Mouse (Mus musculus): ENCODE data around the gene Wdr24.
"Not testable (repeated sequence)": the region's sequence is repeated elsewhere in the genome, so short reads cannot be mapped to it uniquely, and the experiment has no call there.

The Wdr24 gene

DNA sequence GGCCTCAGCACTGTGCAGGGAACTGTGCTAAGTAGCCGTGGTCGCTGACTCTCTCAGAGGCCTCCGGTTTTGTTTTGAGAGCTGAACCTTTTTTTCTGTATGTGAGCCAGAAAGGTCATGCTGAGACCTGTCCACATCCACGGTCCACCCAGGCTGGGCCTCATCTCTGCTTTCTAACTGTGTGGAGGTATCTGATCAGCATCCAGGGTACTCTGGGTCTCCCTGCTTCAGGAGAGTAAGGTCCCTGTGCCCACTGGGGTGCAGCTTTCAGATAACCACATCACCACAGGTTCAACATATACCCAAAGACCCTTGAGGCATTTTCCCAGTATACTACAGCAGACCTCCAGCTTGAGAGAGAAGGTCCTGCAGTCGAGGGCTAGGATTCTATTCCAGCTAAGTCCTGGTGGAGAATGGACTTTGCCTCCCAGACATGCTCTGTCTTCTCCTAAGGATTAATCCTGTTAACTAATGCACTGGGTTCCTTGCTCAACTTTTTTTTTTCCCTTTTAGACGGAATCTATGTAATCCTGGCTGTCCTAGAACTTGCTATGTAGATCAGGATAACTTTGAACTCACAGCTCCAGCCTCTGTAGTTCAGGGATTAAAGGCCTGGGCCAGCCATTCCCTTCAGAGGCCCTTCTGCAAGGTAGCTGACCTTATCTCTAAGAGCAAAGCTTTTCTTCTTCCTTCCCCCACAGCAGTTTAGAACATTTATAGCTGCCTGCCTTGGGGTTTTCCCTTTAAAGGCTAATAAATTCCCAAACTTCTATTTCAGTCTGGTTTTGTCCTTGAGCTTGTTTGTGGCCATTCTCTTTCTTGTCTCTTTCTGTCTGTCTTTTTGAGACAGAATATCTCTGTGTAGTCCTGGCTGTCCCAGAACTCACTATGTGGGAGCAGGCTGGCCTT lies 38.5 kb downstream of the Wdr24 start:
- DNase-seq: no peak

DNA sequence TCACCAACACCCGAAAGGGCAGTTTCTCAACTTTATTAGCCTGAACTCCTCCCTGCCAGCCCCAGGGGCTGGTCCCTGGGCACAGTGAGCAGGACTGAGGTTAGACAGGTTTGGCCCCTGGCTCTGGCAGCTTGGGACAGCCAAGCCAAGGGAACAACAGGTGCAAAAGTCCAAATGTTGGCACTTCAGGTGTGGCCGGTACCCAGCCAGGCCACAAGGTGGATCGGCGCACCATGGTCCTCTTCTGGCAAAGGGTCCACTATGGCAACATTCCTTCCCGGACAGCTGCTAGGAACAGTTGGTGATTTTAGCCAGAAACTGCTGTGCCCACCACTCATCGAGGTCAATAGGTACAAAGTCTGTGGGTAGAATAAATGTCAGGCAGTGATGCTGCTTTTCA lies 40.3 kb downstream of the Wdr24 start:
- no peak for DNase-seq

DNA sequence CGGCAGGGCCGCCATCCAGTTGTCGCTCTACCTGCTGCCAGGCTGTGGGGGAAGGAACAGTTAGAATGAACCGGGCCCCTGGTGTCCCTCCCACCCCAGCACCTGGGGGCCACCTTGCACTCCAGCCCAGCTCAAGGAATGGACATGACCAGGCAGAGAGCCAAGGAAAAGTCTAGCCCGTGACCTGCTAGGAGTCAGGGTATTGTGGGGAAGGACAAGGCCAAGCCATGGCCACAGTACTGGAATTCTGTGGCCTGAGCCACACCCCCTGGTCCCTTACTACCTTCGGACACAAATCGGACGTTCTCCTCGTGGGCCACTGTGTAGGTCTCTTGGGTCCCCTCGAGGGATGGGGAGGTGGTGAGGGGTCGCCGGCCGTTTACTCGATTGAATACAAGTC lies 40.9 kb downstream of the Wdr24 start:
- DNase-seq: no peak

DNA sequence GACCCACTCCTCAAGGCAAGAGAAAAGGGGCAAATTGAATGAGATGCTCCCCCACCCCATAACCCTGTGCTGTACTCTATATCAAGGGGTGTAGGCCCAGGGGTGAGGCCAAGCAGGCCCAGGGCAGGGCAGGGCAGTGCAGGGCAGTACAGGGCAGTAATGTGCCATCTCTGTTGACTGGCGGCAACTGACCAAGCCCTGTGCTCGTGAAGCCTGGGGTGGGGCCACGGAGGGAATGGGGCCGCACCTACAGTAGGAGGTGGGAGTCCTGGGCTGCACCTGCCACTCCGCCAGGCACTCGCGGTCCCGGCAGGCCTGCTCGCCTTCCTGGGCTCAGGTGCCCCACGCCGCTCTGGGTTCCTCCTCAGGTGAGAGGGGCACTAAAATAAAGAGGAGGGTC lies 41.9 kb downstream of the Wdr24 start:
- no peak for DNase-seq

DNA sequence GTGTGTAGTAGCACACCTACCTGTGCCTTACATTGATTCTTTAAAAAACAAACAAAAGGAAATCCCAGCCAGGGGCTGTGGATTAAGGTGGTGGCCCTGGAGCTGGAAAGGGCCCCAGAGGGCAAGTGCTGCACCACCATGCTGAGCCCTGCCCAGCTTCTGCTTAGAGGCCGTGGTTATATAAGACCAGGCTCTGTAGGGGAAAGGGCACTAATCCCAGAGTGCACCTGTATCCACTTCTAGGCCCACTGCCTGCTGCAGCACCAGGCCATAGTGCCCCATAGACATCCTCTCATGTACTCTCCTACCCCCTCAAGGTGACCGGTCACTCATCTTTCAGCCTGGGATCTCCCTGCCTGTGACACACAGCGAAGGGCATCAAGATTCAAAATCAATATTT lies 42.7 kb downstream of the Wdr24 start:
- no peak for DNase-seq

DNA sequence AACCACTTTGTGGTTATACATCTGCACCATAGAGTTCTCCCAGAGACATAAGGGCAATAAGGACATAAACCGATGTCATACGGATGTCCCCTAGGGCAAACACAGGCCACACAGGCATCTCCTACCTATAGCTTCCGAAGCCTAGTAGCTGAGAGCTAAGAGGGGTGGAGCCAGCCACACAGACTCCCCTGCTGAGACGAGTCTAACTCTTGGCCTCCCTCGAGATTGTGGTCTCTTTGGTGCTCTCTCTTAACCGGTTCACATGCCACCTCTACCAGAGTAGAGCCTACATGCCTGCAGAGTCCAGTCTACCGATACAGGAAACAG lies 44.0 kb downstream of the Wdr24 start:
- DNase-seq: no peak

DNA sequence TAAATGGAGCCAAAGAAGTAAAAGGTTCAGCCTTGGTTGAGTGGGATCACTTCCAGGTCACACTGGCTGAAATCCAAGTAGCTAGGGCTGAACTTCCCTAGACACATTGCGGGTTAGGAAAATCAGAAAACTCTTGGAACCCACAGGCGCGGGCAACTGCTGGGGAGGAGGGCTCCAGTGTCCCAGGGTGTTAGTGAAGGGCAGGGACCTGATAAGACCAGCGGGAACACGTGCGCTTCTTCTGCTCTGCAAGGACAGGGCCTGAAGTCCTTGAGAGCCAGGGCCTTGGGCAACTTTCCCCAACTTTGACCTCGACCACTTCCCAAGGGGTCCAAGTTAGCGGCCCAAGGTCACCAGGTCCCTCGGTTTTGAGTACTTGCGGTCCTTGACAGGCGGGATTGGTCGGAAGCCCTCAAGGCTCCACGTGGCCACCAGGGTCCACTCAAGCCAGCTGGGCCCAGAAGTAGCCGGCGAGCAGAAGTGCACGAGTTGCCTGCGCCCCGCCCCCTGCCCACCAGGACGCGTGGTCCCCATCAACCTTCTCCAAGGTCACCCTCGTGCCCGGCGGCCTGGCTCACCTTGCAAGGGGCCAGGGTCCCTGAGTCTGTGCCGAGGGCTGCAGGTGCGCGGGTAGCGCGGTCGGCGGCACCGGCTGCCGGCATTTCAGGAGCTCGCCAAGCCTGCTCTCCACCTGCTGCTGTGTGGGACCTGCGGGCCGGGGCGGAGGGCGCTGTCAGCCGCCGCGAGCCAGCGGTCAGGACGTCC lies 44.6 kb downstream of the Wdr24 start:
- DNase-seq: peak; percentile 43 to 64

DNA sequence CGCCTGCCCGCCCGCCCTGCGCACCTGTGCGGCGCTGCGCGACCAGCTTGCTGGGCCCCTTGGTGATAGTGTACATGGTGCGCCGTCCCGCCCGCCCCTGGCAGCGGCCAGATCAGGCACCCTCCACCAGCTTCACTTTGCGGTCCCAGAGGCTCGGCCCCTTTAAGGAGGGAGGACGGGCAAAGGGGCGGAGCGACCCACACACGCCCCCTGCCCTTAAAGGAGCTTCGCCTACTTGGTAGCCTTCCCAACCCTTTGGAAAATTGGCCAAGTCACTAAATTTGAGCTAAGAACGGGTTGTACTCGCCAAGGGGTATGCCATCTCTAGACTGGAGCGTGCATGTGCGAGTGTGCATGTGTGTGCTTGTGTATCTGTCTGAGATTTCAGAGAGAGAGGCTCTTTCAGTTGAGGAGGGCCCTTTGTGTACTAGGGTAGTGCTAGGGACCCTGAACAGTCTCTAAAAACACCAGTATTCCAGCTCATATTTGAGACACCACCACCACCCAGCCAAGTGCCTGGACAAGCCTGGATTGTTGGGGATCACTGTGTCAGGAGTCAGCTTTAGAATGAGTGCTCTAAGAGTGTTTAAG lies 45.3 kb downstream of the Wdr24 start, which contains the start of gene Mcrip2:
TSS of gene Mcrip2 (minus strand) at position 164 of the 591 bp plus-strand sequence.
- DNase-seq: peak; percentile 85 to 88

DNA sequence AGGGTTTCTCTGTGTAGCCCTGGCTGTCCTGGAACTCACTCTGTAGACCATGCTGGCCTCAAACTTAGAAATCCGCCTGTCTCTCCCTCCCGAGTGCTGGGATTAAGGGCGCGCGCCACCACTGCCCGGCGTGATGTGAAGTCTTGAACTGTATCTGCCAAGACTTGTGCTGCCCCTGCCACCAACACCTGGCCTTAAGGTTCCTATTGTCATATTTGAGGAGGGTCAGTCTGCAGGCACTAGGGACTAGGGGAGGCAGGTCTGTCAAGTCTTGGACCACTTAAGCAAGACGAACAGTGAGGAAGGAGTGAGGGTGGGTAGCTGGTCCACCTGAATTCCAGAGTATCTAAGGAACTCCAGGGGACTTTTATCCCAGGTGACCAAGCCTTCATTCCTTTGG lies 46.1 kb downstream of the Wdr24 start:
- no peak for DNase-seq

DNA sequence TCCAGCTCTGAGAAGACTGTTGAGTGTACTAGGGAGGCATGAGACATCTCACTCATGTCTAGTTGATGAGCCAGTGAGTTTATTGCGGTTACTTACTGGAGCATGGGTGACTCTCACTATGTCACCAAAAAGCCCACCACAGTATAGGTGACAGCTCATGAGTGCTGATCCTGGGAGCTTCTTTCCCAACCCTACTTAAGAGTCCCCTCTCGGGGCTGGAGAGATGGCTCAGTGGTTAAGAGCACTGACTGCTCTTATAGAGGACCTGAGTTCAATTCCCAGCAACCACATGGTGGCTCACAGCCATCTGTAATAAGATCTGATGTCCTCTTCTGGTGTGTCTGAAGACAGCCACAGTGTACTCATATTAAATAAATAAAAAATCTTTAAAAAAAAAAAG lies 46.5 kb downstream of the Wdr24 start:
- no peak for DNase-seq

DNA sequence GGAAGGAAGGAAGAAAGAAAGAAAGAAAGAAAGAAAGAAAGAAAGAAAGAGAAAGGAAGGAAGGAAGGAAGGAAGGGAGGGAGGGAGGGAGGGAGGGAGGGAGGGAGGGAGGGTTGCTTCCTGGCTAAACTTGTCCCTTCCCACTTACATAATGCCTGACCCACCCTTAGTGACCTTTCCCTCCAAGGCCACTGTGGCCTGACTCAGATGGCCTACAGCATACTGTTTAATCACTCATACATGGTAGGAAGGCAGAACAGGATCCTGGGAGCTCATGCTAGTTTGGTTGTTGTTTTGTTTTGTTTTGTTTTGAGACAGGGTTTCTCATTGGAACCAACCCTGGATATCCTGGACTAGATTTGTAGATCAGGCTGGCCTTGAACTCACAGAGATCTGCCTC lies 48.1 kb downstream of the Wdr24 start:
- not testable (repeated sequence) for DNase-seq

DNA sequence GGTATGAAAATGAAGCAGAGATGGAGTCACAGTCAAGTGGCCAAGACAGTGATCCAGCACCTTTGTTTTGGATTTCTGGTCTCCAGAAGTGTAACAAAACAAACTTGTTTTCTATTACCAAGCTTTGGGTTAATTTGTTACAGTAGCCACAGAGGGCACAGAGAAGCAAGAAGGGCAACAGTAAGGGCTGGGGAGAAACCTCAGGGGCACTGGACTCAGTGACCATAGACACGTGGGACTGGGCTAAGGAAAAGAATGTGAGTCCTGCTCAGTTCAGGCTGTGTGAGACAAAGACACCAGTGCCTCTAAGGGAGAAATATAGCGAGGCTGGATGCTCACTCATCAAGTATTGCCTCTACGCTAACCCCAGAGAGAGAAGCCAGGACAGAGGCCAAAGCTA lies 49.2 kb downstream of the Wdr24 start:
- DNase-seq: no peak

DNA sequence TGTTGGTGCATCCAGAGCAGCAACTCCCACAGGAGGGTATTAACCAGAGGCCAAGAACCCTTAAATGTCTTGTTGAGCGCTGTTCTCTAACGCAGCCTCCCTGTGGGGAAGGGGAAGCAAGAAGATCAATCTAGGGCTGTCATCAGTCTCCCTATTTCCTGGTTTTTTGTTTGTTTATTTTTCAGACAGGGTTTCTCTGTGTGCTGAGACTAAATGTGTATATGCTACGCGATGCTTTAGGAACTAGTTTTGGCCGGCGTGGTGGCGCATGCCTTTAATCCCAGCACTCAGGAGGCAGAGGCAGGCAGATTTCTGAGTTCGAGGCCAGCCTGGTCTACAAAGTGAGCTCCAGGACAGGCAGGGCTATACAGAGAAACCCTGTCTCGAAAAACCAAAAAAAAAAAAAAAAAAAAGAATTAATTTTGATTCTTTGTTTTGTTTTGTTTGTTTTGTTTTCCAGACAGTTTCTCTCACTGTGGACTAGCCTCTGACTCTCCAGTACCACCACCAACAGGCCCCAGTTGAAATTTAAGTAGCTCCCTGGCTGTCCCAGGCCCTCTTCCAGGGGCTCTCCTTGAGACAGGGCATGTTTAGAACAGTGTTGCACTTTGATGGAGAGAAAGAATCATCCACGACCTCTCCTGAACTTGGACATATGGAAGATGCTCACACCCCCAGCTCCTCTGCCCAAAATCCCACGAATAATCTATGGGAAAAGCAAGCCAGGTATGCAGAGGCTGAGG lies 50.1 kb downstream of the Wdr24 start:
- DNase-seq: no peak

DNA sequence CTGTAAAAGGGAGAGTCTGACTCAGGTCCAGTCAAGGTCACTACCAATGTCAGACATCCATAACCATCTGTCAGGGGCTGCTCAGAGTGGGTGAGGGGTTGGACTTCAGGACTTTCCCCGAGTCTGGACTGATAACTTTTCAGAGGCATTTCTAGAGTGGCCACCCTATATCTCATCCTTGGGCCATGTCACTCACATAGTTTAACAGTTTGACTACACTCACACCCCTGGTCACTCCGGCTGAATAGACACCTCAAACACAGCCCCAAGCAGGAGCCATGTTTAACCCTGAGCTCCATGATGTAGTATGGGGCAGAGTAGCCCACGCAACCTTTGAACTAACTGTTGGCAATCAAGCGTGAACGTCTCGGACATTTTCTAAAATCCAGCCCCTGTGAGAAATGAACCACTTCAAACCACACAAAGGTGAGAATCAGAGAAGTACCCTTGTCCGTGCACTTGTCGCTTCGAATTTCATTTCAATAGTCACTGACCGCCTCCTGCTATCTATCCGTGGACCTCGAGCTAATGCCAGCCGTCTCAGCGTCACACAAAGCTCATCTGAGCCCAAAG lies 50.8 kb downstream of the Wdr24 start:
- DNase-seq: no peak

DNA sequence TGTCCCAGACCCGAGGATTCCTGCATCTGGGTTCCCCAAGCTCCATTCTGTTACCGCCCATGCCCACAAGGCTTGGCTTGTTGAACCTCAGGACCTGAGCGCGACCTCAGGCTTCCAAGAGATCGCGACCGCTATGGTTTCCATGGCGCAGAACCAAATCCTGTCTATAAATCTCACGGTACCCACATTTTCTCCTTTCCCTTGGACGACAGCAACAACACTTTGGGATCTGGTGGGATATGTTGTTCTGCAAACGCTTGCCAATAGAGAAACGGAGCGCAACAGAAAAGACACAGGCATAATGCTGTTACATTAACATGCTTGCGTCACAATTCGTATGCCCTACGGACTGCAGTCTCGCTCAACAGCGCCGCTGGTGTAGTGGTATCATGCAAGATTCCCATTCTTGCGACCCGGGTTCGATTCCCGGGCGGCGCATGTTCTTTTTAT lies 51.3 kb downstream of the Wdr24 start, which contains the start of gene Mettl26:
TSS of gene Mettl26 (plus strand) at position 354 of the 450 bp plus-strand sequence.
- DNase-seq: peak; percentile 90 to 93

DNA sequence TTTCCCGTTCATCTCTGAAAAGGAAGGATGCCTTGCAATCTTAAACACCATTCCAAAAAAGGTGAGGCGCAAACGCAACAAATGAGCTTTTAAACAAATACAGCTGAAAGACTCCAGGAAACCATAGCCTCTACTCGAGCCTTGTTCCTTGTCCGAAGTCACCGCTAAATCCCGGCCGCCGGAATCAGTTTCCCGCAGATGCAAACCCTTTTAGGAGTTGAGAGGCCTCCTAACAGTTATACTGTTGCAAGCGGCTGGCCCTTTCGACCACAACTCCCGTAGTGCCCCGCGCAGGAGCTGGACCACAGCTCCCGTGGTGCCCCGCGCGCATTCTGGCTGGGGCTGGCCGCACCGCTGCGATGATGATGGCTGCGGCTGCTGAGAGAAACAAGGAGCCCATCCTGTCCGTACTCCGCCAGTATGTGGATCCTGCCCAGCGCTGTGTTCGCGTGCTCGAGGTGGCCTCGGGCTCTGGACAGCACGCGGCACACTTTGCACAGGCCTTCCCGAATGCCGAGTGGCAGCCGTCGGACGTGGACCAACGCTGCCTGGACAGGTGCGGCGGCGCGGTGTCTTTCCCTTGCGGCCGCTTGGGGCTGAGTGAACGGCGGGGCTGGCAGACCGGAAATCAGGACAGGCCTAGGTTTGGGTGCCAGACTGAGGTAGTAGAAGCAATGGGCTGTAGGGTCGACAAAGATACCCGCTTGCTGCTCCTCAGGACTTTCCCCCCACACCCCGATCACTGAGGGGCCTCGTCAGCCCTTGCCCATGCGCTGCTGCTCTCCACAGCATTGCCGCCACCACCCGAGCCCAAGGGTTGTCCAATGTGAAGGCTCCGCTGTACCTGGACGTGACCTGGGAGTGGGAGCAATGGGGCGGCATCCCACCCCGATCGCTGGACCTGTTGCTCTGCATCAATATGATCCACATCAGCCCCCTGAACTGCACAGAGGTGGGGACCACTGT lies 52.0 kb downstream of the Wdr24 start:
- peak; percentile 91 to 92 for DNase-seq

DNA sequence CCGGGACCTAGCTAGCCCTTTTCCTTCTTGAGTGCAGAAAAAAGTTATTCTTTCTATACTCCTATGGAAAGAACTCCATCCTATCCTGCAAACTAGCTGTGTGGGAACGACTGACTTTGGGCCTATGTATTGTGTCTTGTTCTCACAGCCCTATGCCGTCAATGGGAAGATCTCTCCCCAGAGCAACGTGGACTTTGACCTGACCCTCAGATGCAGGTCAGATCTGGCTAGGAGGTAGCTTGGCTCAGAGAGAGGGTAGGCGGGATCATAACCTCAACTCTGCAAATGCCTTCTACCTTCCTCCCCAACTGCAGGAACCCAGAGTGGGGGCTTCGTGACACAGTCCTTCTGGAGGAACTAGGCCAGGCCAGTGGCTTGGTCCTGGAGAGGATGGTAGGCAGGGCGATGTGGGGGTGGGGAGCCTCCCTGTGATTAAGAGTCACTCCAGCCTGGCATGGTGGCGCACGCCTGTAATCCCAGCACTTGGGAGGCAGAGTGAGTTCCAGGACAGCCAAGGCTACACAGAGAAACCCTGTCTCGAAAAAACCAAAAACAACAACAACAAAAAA lies 53.0 kb downstream of the Wdr24 start:
- no peak for DNase-seq

DNA sequence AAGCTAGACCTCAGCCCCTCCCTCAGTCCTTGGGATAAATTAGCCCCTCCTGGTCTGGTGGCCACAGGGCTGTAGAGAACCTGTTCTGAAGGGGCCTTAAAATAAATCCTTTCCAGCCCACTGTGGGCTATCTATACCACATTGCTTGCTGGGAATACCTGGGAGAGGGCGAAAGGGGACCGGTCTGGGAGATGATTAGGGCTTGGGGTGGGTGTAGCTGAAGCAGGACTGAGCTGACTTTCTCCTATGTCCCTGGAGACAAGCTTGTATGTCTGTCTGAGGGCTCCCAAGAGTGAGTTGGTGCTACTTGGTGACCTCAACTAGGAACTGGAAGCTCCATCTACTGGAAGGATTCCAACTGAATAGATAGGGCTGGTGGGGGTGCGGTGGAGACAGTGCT lies 53.6 kb downstream of the Wdr24 start:
- DNase-seq: no peak

DNA sequence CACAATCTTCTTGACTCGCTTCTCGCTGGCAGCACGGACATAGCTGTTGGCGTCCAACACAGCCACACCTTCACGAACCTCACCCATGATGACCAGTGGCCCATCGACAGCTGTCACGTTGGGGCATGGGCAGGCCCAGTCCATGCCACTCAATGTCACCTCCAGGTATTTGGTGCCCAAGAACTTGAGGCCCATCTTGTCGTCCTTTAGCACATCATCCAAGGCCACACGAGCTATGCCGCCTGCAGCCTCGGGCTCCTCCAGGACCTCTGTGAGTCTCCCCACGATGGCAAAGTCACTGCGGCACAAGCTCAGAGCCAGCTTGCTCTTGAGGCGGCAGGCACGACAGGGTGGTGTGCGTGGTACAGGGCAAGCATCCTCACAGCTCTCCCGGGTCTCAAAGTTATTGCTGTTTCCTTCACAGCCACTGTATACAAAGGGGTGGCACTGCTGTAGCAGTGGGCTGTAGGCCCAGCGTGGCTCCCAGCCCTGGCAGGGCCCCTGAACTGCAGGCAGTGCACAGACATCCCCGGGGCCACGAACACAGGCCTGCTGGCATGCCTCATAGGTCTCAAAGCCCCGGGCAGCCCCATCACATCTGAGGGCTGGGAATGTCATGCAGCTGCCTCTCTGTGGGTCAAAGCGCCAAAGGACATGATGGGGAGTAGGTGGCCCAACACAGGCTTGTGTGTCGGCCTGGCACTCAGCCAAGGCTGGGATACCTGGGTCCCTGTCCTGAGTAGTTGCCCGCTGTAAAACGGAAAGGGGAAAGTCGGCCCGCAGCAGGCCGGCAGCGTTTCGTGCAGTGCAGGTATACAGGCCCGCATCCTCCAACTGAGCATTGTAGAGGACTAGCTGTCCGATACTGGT lies 54.5 kb downstream of the Wdr24 start:
- DNase-seq: no peak
